Mouse (Mus musculus) spleen, embryonic (tissue): Measurements from ENCODE around the gene Krtap28-10.

ENCODE experiments used
- CTCF ChIA-PET: fragments of 350-600 bp; sonication (Branson Sonifier 250); formaldehyde crosslinking; loops from one replicate; lab custom pipeline; 2022; lab: Charles Lee

Gene Krtap28-10

GRCm38 (mm10) chr1:83042380-83042779 lies at the start of gene Krtap28-10:
Gene Krtap28-10, minus strand, starts transcription at chr1:83042480.
- CTCF ChIA-PET: no interaction called here

- CTCF ChIA-PET: no interaction called here
Measured at GRCm38 (mm10) chr1:83091268-83091667, 49.0 kb upstream of the Krtap28-10 start.

GRCm38 (mm10) chr1:83084790-83085189 lies 42.5 kb upstream of the Krtap28-10 start:
- CTCF ChIA-PET: no interaction called here

- CTCF ChIA-PET: interaction anchor here (0.5 kb wide), 1 partner anchor 222 kb away, joined by 7 read pairs; no protein-coding TSS in a partner anchor
Measured at GRCm38 (mm10) chr1:83077016-83077415, 34.7 kb upstream of the Krtap28-10 start.

- CTCF ChIA-PET: interaction anchor here (0.5 kb wide), 1 partner anchor 222 kb away, joined by 7 read pairs; no protein-coding TSS in a partner anchor
Measured at GRCm38 (mm10) chr1:83076190-83076917, 34.1 kb upstream of the Krtap28-10 start.

GRCm38 (mm10) chr1:83075526-83076189 lies 33.4 kb upstream of the Krtap28-10 start:
- CTCF ChIA-PET: no interaction called here

- CTCF ChIA-PET: no interaction called here
Measured at GRCm38 (mm10) chr1:83067205-83067604, 24.9 kb upstream of the Krtap28-10 start.

- CTCF ChIA-PET: no interaction called here
Measured at GRCm38 (mm10) chr1:83066577-83066976, 24.3 kb upstream of the Krtap28-10 start.

GRCm38 (mm10) chr1:83064851-83065250 lies 22.6 kb upstream of the Krtap28-10 start:
- CTCF ChIA-PET: no interaction called here

- CTCF ChIA-PET: no interaction called here
Measured at GRCm38 (mm10) chr1:83060643-83061042, 18.4 kb upstream of the Krtap28-10 start, which contains the start of gene Krtap28-13. Gene Krtap28-13, plus strand, starts transcription at chr1:83060930.

GRCm38 (mm10) chr1:83059278-83059677 lies 17.0 kb upstream of the Krtap28-10 start, which contains the start of gene A030005K14Rik:
Gene A030005K14Rik, minus strand, starts transcription at chr1:83059378.
- CTCF ChIA-PET: no interaction called here

- CTCF ChIA-PET: no interaction called here
Measured at GRCm38 (mm10) chr1:83058481-83058880, 16.2 kb upstream of the Krtap28-10 start.

- CTCF ChIA-PET: no interaction called here
Measured at GRCm38 (mm10) chr1:83044882-83045427, 2.7 kb upstream of the Krtap28-10 start, which contains the start of gene Gm47969. Gene Gm47969, plus strand, starts transcription at chr1:83044932.

GRCm38 (mm10) chr1:83039080-83039479 lies 3.2 kb downstream of the Krtap28-10 start:
- CTCF ChIA-PET: no interaction called here

GRCm38 (mm10) chr1:83038109-83038672 lies 4.1 kb downstream of the Krtap28-10 start, which contains the start of gene Slc19a3:
Gene Slc19a3, minus strand, starts transcription at chr1:83038448.
- CTCF ChIA-PET: no interaction called here

GRCm38 (mm10) chr1:83036892-83037667 lies 5.2 kb downstream of the Krtap28-10 start:
- CTCF ChIA-PET: no interaction called here

GRCm38 (mm10) chr1:83034509-83034908 lies 7.8 kb downstream of the Krtap28-10 start:
- CTCF ChIA-PET: no interaction called here

- CTCF ChIA-PET: no interaction called here
Measured at GRCm38 (mm10) chr1:83032508-83032907, 9.8 kb downstream of the Krtap28-10 start.

GRCm38 (mm10) chr1:83031950-83032349 lies 10.3 kb downstream of the Krtap28-10 start:
- CTCF ChIA-PET: no interaction called here

GRCm38 (mm10) chr1:83016556-83016955 lies 25.7 kb downstream of the Krtap28-10 start:
- CTCF ChIA-PET: no interaction called here

- CTCF ChIA-PET: no interaction called here
Measured at GRCm38 (mm10) chr1:83015329-83015879, 26.9 kb downstream of the Krtap28-10 start.
